In the genomic region with DNA sequence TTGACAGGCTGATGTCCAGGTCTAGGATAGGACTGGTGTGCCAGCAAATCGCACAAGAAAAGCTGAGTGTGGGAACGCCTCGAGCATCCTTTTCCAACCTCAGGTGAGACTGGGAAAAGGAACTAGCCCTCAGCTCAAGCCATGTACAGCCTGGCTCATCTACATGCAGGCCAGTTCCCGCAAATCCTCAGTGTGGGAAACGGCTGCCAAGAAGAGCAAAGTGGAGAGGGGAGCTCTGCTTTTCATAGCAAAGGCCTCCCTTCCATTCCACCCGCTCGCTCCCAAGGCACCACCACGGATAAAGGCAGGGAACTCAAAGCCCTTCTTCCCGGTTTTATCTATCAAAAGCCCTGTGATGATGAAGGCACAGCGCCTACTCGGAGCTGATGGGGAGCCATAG, we compare ENCODE assay signal across 14 mouse cellular contexts. TPM values are rescaled to one million over a fixed set of nuclear protein-coding genes. Genes with fewer than 3 reads are reported as not detected.
DNase-seq lines count a peak whose midpoint lies in the region; ATAC-seq and TF ChIP-seq lines count a peak whose summit lies in the region.
"Had no signal": no experiment of that assay in that cellular context is flagged by ENCODE, and none has a peak within 500 bp of the region (broad histone marks: within the 10 kb centered on the region; RNA-seq: fewer than 3 reads in every experiment).

No protein-coding gene starts in this region.

- H3K27ac ChIP-seq in heart, adult 2 months = no peak overlapping the region
- no peak overlapping the region for H3K27ac ChIP-seq in liver, embryonic 11.5 days (ENCODE audit: low read depth, low read length)
- H3K27ac ChIP-seq in liver, embryonic 12.5 days = no peak overlapping the region
- H3K27ac ChIP-seq in forebrain, postnatal 0 days (ENCODE audit: low read depth, low read length) = no peak overlapping the region
- H3K27ac ChIP-seq: liver, embryonic 14.5 days; macrophage had no signal

- peaks cover 14% of the 10 kb centered on the region for H3K4me1 ChIP-seq in heart, adult 2 months (ENCODE audit: control insufficient read depth, insufficient read depth, low read length)
- H3K4me1 ChIP-seq in liver, embryonic 11.5 days (replicated peaks; ENCODE audit: control insufficient read depth, insufficient read depth, low read length) = peaks cover 39% of the 10 kb centered on the region
- H3K4me1 ChIP-seq in liver, embryonic 12.5 days = peaks cover 77% of the 10 kb centered on the region
- H3K4me1 ChIP-seq in forebrain, postnatal 0 days (ENCODE audit: insufficient read depth) = peaks cover 27% of the 10 kb centered on the region

- no peak for ATAC-seq in liver, embryonic 11.5 days (replicated peaks; ENCODE audit: low FRiP score)
- ATAC-seq in liver, embryonic 12.5 days = no peak
- no peak for ATAC-seq in forebrain, postnatal 0 days

- no peak overlapping the region for H3K4me3 ChIP-seq in heart, adult 2 months
- no peak overlapping the region for H3K4me3 ChIP-seq in liver, embryonic 11.5 days (ENCODE audit: low read depth, low read length)
- H3K4me3 ChIP-seq in liver, embryonic 12.5 days = no peak overlapping the region
- H3K4me3 ChIP-seq in forebrain, postnatal 0 days (ENCODE audit: low read depth, low read length) = no peak overlapping the region
- H3K4me3 ChIP-seq: myocyte had no signal

- H3K9me3 ChIP-seq in liver, embryonic 11.5 days (ENCODE audit: control insufficient read depth, low read length) = no peaks in the 10 kb centered on the region
- no peaks in the 10 kb centered on the region for H3K9me3 ChIP-seq in liver, embryonic 12.5 days (replicated peaks)
- H3K9me3 ChIP-seq in forebrain, postnatal 0 days (ENCODE audit: low read length) = no peaks in the 10 kb centered on the region

- WGBS in heart, adult 2 months = 88% methylated on average over 11 of the region's 11 CpGs
- 81% methylated on average over 11 of the region's 11 CpGs for WGBS in liver, embryonic 11.5 days
- 85% methylated on average over 11 of the region's 11 CpGs for WGBS in liver, embryonic 12.5 days (ENCODE audit: insufficient replicate concordance)
- WGBS in forebrain, postnatal 0 days = 46% methylated on average over 11 of the region's 11 CpGs

- no peak overlapping the region for H3K9ac ChIP-seq in heart, adult 2 months (ENCODE audit: low read depth, low read length)
- H3K9ac ChIP-seq in liver, embryonic 11.5 days (ENCODE audit: low read depth, low read length) = no peak overlapping the region
- H3K9ac ChIP-seq in liver, embryonic 12.5 days = no peak overlapping the region
- no peak overlapping the region for H3K9ac ChIP-seq in forebrain, postnatal 0 days
- H3K9ac ChIP-seq: liver, embryonic 14.5 days had no signal

- intact Hi-C loops in heart, adult 2 months (cut with DNase I) = no loop called here

- H3K27me3 ChIP-seq in heart, adult 2 months (ENCODE audit: control insufficient read depth, insufficient read depth, low read length) = no peaks in the 10 kb centered on the region; the same call in 1 of the 2 replicates
- H3K27me3 ChIP-seq in liver, embryonic 11.5 days (replicated peaks; ENCODE audit: control insufficient read depth, insufficient read depth, low read length) = no peaks in the 10 kb centered on the region
- H3K27me3 ChIP-seq in liver, embryonic 12.5 days (replicated peaks) = no peaks in the 10 kb centered on the region
- no peaks in the 10 kb centered on the region for H3K27me3 ChIP-seq in forebrain, postnatal 0 days (ENCODE audit: insufficient read depth, low read length)

- H3K79me2 ChIP-seq in heart, adult 2 months (replicated peaks; ENCODE audit: control insufficient read depth, insufficient read depth, low read length) = no peaks in the 10 kb centered on the region

- no peak for TF ChIP-seq POLR2A in heart, adult 2 months (IDR thresholded peaks at IDR 0.05; ENCODE audit: insufficient read depth, low read depth, low read length)
- TF ChIP-seq POLR2A in brain, embryonic 14.5 days (IDR thresholded peaks at IDR 0.05; ENCODE audit: borderline replicate concordance, extremely low read depth, insufficient read depth, insufficient read length, poor library complexity, severe bottlenecking) = no peak

- H3K36me3 ChIP-seq in heart, adult 2 months (ENCODE audit: control insufficient read depth, insufficient read depth, low read length) = no peaks in the 10 kb centered on the region
- peaks cover 5% of the 10 kb centered on the region; the same call in 1 of the 2 replicates for H3K36me3 ChIP-seq in liver, embryonic 11.5 days (ENCODE audit: control insufficient read depth, insufficient read depth, low read length)
- H3K36me3 ChIP-seq in liver, embryonic 12.5 days = peaks cover 49% of the 10 kb centered on the region
- H3K36me3 ChIP-seq in forebrain, postnatal 0 days (ENCODE audit: insufficient read depth) = peaks cover 15% of the 10 kb centered on the region

- peak; percentile 82 for DNase-seq in heart, adult 11 months
- DNase-seq in heart, adult 2 months = no peak
- DNase-seq in liver, embryonic 11.5 days (ENCODE audit: low spot score) = peak; percentile 20
- peak; percentile 68 for DNase-seq in brain, embryonic 14.5 days (ENCODE audit: low read depth)
- DNase-seq in forebrain, postnatal 0 days = no peak
- no peak for DNase-seq in cerebellum, adult 8-10 months
- no peak for DNase-seq in embryo, embryonic 10 days (ENCODE audit: low spot score)
- DNase-seq: adrenal gland, adult 8-10 months; gastrocnemius, postnatal 14 days; kidney, postnatal 10 days had no signal

- no peak for TF ChIP-seq EP300 in heart, adult 2 months (IDR thresholded peaks at IDR 0.05; ENCODE audit: insufficient read depth, low read depth, low read length)

- TF ChIP-seq CTCF in heart, adult 2 months (IDR thresholded peaks at IDR 0.05) = no peak
- no peak for TF ChIP-seq CTCF in brain, embryonic 14.5 days (IDR thresholded peaks at IDR 0.05; ENCODE audit: borderline replicate concordance, extremely low read depth, insufficient read depth, insufficient read length)
- TF ChIP-seq CTCF in forebrain, postnatal 0 days (IDR thresholded peaks at IDR 0.05; ENCODE audit: low read depth) = no peak

- no peak overlapping the region for H3K4me2 ChIP-seq in liver, embryonic 11.5 days
- no peak overlapping the region for H3K4me2 ChIP-seq in liver, embryonic 12.5 days
- 0 out of 2 replicates have a peak overlapping the region, but pooled peaks have one; percentile 0 for H3K4me2 ChIP-seq in forebrain, postnatal 0 days (ENCODE audit: low read depth)

RNA-seq across cellular contexts. Expression of a gene that starts 5.7 kb away (rescaled TPM):
- total RNA-seq in heart, adult 2 months (2021) = 1 to 10 TPM; 3.6 to 5.2 TPM
- polyA plus RNA-seq in heart, adult 2 months (2012; rRNA removed) = 4.1 and 5.4 TPM in 2 replicates
- 11.8 and 13.3 TPM in 2 replicates for polyA plus RNA-seq in liver, embryonic 11.5 days (2014; fragmentation: Nextera tagmentation; extraction: Ambion mirVana)
- 8.4 and 9.6 TPM in 2 replicates for polyA plus RNA-seq in liver, embryonic 12.5 days (2016; fragmentation: Nextera tagmentation; extraction: Ambion mirVana)
- polyA plus RNA-seq in brain, embryonic 14.5 days (2012; rRNA removed) = 24.1 and 31.6 TPM in 2 replicates
- total RNA-seq in forebrain, postnatal 0 days (2014; rRNA removed) = 31.3 and 31.5 TPM in 2 replicates
- 12.4 and 14.6 TPM in 2 replicates for polyA plus RNA-seq in forebrain, postnatal 0 days (2015; fragmentation: Nextera tagmentation; extraction: Ambion mirVana)

Comparison
In these comparisons a context has a peak if more than half of its experiments do, and no peak if none do; other contexts are left out.
1. DNase-seq: peak in heart, adult 11 months (single experiment), liver, embryonic 11.5 days (single experiment) and brain, embryonic 14.5 days (single experiment); none in heart, adult 2 months (0 of 2), forebrain, postnatal 0 days (single experiment), cerebellum, adult 8-10 months (single experiment) and embryo, embryonic 10 days (single experiment).